Comparison of ENCODE assay signal across 18 mouse cellular contexts in genomic region chr7:133035901-133036300, GRCm38 (mm10).
DNase-seq lines count a peak whose midpoint lies in the region; ATAC-seq and TF ChIP-seq lines count a peak whose summit lies in the region.
"Had no signal": no experiment of that assay in that cellular context is flagged by ENCODE, and none has a peak within 500 bp of the region (broad histone marks: within the 10 kb centered on the region; RNA-seq: fewer than 3 reads in every experiment).

No protein-coding gene starts in this region.

- H3K4me1 ChIP-seq in heart, embryonic 16.5 days (ENCODE audit: control insufficient read depth, insufficient read depth, low read length): peaks cover 73% of the 10 kb centered on the region
- peaks cover 92% of the 10 kb centered on the region for H3K4me1 ChIP-seq in limb, embryonic 10.5 days
- peaks cover 66% of the 10 kb centered on the region for H3K4me1 ChIP-seq in hindbrain, embryonic 12.5 days

- no peaks in the 10 kb centered on the region for H3K36me3 ChIP-seq in heart, embryonic 16.5 days (ENCODE audit: control insufficient read depth, insufficient read depth)
- peaks cover 15% of the 10 kb centered on the region for H3K36me3 ChIP-seq in limb, embryonic 10.5 days
- H3K36me3 ChIP-seq in hindbrain, embryonic 12.5 days: no peaks in the 10 kb centered on the region
- H3K36me3 ChIP-seq: limb, embryonic 15.5 days; liver, embryonic 15.5 days had no signal

- H3K27ac ChIP-seq in gastrocnemius, adult 2 months: peak overlapping the region; percentile 28
- H3K27ac ChIP-seq in heart, embryonic 16.5 days (ENCODE audit: low read length): peak overlapping the region; percentile 83
- H3K27ac ChIP-seq in limb, embryonic 10.5 days: peak overlapping the region; percentile 86
- no peak overlapping the region for H3K27ac ChIP-seq in hindbrain, embryonic 12.5 days
- H3K27ac ChIP-seq: forebrain, embryonic 13.5 days; limb, embryonic 15.5 days; liver, embryonic 15.5 days; macrophage had no signal

- no peaks in the 10 kb centered on the region for H3K9me3 ChIP-seq in heart, embryonic 16.5 days (replicated peaks; ENCODE audit: control insufficient read depth, low read length)
- no peaks in the 10 kb centered on the region for H3K9me3 ChIP-seq in limb, embryonic 10.5 days (replicated peaks)
- no peaks in the 10 kb centered on the region for H3K9me3 ChIP-seq in hindbrain, embryonic 12.5 days (replicated peaks)
- H3K9me3 ChIP-seq: forebrain, embryonic 13.5 days; limb, embryonic 15.5 days; liver, embryonic 15.5 days had no signal

- no peak for DNase-seq in gastrocnemius, adult 2 months
- no peak for DNase-seq in gastrocnemius, postnatal 36 days
- no peak for DNase-seq in heart, adult 18-20 months
- peak; percentile 28 for DNase-seq in forelimb bud, embryonic 11.5 days (ENCODE audit: low read depth, low spot score)
- no peak for DNase-seq in limb, embryonic 10.5 days (ENCODE audit: low spot score)
- DNase-seq: cerebellum, adult 2 months; cerebellum, postnatal 36 days; gastrocnemius, postnatal 25 days; right cerebral cortex, adult 18-20 months; thymus, postnatal 25 days had no signal

- ATAC-seq in heart, embryonic 16.5 days (replicated peaks; ENCODE audit: extremely low read depth, insufficient read depth, low FRiP score): no peak
- no peak for ATAC-seq in hindbrain, embryonic 12.5 days (ENCODE audit: low FRiP score)
- ATAC-seq: forebrain, embryonic 13.5 days; inflammation-experienced regulatory T-cells, adult 6 months had no signal

- H3K4me3 ChIP-seq in gastrocnemius, adult 2 months: no peak overlapping the region
- H3K4me3 ChIP-seq in heart, embryonic 16.5 days (ENCODE audit: low read length): no peak overlapping the region
- H3K4me3 ChIP-seq in limb, embryonic 10.5 days: no peak overlapping the region
- H3K4me3 ChIP-seq in hindbrain, embryonic 12.5 days: no peak overlapping the region
- H3K4me3 ChIP-seq: forebrain, embryonic 13.5 days; limb, embryonic 15.5 days; liver, embryonic 15.5 days had no signal

- H3K9ac ChIP-seq in heart, embryonic 16.5 days (ENCODE audit: low read length): no peak overlapping the region
- no peak overlapping the region for H3K9ac ChIP-seq in hindbrain, embryonic 12.5 days
- H3K9ac ChIP-seq: forebrain, embryonic 13.5 days; limb, embryonic 15.5 days; liver, embryonic 15.5 days had no signal

- H3K27me3 ChIP-seq in heart, embryonic 16.5 days (ENCODE audit: control insufficient read depth, insufficient read depth, low read length): no peaks in the 10 kb centered on the region
- no peaks in the 10 kb centered on the region for H3K27me3 ChIP-seq in limb, embryonic 10.5 days (ENCODE audit: low read depth, poor library complexity, severe bottlenecking)
- H3K27me3 ChIP-seq in hindbrain, embryonic 12.5 days: no peaks in the 10 kb centered on the region
- H3K27me3 ChIP-seq: forebrain, embryonic 13.5 days; limb, embryonic 15.5 days; liver, embryonic 15.5 days had no signal

- intact Hi-C loops in gastrocnemius, adult 2 months (cut with DNase I): no loop called here
- intact Hi-C loops in gastrocnemius, postnatal 36 days (cut with DNase I): loop anchor here (10.0 kb wide), 1 partner anchor 599 kb away; the partner anchor contains the start of gene Edrf1

- TF ChIP-seq CTCF in gastrocnemius, adult 2 months (IDR thresholded peaks at IDR 0.05): no peak

- H3K4me2 ChIP-seq in heart, embryonic 16.5 days (ENCODE audit: low read depth, low read length): no peak overlapping the region
- no peak overlapping the region for H3K4me2 ChIP-seq in hindbrain, embryonic 12.5 days (replicated peaks)
- H3K4me2 ChIP-seq: forebrain, embryonic 13.5 days; limb, embryonic 15.5 days; liver, embryonic 15.5 days; midbrain, embryonic 11.5 days had no signal
